Mouse (Mus musculus) urinary bladder, postnatal 10 days (tissue): ENCODE measurements around the gene Aif1l.

Source experiments
- DNase-seq: peaks from one replicate; pipeline ENCODE4 v3.0.0; 2022; ENCODE audit warnings: low spot score

The Aif1l gene

GRCm38 (mm10) chr2:32019704-32020103 lies 69.8 kb downstream of the Aif1l start:
- DNase-seq: no peak

- no peak for DNase-seq
Measured at GRCm38 (mm10) chr2:32020229-32020628, 70.3 kb downstream of the Aif1l start.
